Mouse (Mus musculus) limb, embryonic 11.5 days (tissue): ENCODE measurements at regions not wholly inside any gene's neighbourhood (a gene's known extent, or its start where the extent isn't known, plus 50 kb on each side); places are given as distances from the start of the nearest gene placed in this dataset.

ENCODE experiments used
- ATAC-seq: fragments of 200-750 bp; cut with Nextera tagmentation; 2 replicates; pipeline ENCODE4 v1.8.0; 2017; ENCODE audit warnings: low read depth; ENCODE audit not compliant: insufficient number of reproducible peaks, low FRiP score, low TSS enrichment
- DNase-seq: peaks from one replicate; pipeline ENCODE4 v3.0.0-alpha.2; 2015; ENCODE audit warnings: low spot score
- H3K27ac ChIP-seq: fragments of 300-500 bp; sonication (generic); replicated peaks from 2 replicates; pipeline ENCODE4 v1.5.1; 2014; ENCODE audit warnings: low read depth, mild to moderate bottlenecking, low read length
- H3K27me3 ChIP-seq: fragments of 300-500 bp; sonication (generic); 2 replicates; pipeline ENCODE4 v1.6.1; 2014; ENCODE audit warnings: mild to moderate bottlenecking, low read length, mixed read lengths; ENCODE audit not compliant: control insufficient read depth, insufficient read depth
- H3K36me3 ChIP-seq: fragments of 300-500 bp; sonication (generic); 2 replicates; pipeline ENCODE4 v1.6.1; 2014; ENCODE audit warnings: mild to moderate bottlenecking, low read length, moderate library complexity, mixed read lengths; ENCODE audit not compliant: control insufficient read depth, insufficient read depth
- H3K4me1 ChIP-seq: fragments of 300-500 bp; sonication (generic); 2 replicates; pipeline ENCODE4 v1.6.1; 2014; ENCODE audit warnings: low read length, mixed read lengths; ENCODE audit not compliant: control insufficient read depth, insufficient read depth
- H3K4me2 ChIP-seq: fragments of 300-500 bp; sonication (generic); 2 replicates; pipeline ENCODE4 v1.6.1; 2014; ENCODE audit warnings: low read depth, mild to moderate bottlenecking, moderate library complexity; ENCODE audit not compliant: severe bottlenecking
- H3K4me3 ChIP-seq: fragments of 300-500 bp; sonication (generic); 2 replicates; pipeline ENCODE4 v1.5.1; 2014; ENCODE audit warnings: low read depth, low read length
- H3K9ac ChIP-seq: fragments of 300-500 bp; sonication (generic); 2 replicates; pipeline ENCODE4 v1.6.1; 2014; ENCODE audit warnings: mild to moderate bottlenecking, low read length
- H3K9me3 ChIP-seq: fragments of 300-500 bp; sonication (generic); 2 replicates; pipeline ENCODE4 v1.6.1; 2016; ENCODE audit warnings: low read length; ENCODE audit not compliant: control insufficient read depth
- WGBS: fragments of 180-500 bp; shearing (Covaris S2); extraction: QIAGEN DNeasy Blood & Tissue Kit; methylation state at CpG from one replicate; pipeline ENCODE4 v1.1.7; 2014; 5-methylcytosine and 5-hydroxymethylcytosine counted together

DNA sequence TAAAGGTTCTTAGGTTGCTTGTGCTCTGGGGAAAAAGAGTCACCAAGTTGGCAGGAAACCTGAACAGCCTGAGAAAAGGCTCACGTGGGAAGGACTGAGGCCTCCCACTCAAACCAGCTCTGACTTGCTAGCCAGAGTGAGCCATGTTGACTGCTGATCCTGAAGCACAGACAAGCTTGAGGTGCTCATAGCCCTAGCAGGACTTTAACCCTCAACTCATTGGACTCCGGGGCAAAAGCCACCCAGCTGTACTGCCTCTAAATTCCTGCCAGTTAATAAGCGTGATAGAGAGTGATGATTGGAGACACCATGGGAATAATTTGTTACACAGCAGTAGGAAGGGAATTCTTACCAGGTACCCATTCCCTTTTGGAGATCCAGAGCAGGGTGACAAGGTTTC lies 230.7 kb upstream of the Fermt1 start:
- Histone ChIP-seq H3K4me3 (no peak overlapping the region), H3K27me3 (no peaks in the 10 kb centered on the region), H3K9me3 (no peaks in the 10 kb centered on the region), H3K9ac (no peak overlapping the region), H3K4me2 (no peak overlapping the region), H3K27ac (no peak overlapping the region), H3K36me3 (no peaks in the 10 kb centered on the region), H3K4me1 (no peaks in the 10 kb centered on the region)
- no peak for DNase-seq
- 78% methylated on average over 3 of the region's 3 CpGs for WGBS
- no peak for ATAC-seq

DNA sequence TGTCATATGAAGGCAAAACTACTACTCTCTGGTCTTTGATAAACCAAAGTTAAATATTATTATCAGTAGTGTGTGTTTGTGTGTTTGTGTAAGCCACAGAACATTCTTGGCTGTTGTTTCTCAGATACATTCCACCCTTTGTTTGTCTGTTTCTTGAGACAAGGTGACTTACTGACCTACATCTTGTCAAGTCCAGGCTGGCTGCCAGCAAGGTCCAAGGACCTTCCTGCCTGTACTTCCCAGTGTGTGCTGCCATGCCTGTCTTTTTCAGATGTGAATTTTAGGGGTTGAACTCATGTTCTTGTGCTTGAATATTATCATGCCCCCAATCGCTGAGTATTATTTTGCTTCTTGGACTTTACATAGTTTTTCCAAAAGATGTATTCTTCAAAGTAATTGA lies 235.5 kb upstream of the Fermt1 start:
- 95% methylated on average over 1 of the region's 1 CpGs for WGBS
- ATAC-seq: no peak

DNA sequence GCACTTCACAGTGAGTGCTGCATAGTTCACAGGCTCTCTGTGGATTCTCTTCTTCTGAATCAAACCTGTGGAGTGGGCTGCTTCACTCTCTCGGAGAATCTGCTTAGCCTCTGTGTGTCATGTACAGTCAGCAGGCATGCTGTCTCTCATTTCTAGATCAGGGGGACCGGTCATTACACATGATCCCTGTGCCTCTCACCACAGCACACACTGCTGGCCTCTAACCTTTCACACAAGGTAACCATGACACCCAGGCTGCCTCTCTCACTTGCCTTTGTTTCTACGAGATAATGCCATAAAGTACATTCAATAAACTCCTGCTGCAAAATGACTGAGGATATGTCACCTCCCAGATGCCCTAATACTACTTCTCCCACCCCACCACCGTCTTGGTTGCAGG lies 237.2 kb upstream of the Fermt1 start:
- Histone ChIP-seq H3K27me3 (no peaks in the 10 kb centered on the region), H3K27ac (no peak overlapping the region), H3K4me1 (no peaks in the 10 kb centered on the region), H3K36me3 (no peaks in the 10 kb centered on the region), H3K4me3 (no peak overlapping the region), H3K4me2 (no peak overlapping the region), H3K9me3 (no peaks in the 10 kb centered on the region), H3K9ac (no peak overlapping the region)
- DNase-seq (no peak), ATAC-seq (no peak)
- WGBS: 76% methylated on average over 4 of the region's 4 CpGs

More for the DNA sequence above, 235.5 kb upstream of the Fermt1 start:
- Histone ChIP-seq H3K4me3 (no peak overlapping the region), H3K9ac (no peak overlapping the region), H3K27me3 (no peaks in the 10 kb centered on the region), H3K4me1 (no peaks in the 10 kb centered on the region), H3K4me2 (no peak overlapping the region), H3K36me3 (no peaks in the 10 kb centered on the region), H3K9me3 (no peaks in the 10 kb centered on the region), H3K27ac (no peak overlapping the region)
- no peak for DNase-seq

DNA sequence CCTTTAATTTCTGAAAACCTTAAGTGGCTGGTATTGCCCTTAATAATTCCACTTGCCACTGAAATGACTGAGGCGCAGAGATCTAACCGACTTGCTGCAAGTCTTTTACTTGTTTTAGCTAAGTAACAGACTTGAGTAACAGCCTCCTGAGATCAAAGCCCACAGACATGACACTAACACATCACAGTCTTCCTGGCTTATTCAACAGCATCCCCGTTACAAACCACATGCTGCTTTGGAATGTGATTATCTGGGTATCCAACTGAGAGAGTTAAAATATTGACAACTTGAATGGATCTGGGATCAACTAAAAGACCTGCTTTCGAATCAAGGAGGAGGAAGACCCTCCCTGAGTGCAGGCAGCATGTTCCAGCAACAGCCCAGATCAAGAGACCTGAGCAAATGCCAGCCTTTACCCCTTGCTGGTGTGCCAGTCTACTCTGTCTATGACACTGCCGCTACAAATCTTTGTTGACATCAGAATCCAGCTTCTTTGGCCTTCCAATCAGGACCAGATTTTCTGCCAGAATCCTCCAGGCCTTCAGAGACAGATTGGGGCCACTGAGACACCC lies 258.7 kb upstream of the Fermt1 start:
- H3K4me1 ChIP-seq: no peaks in the 10 kb centered on the region
- H3K4me2 ChIP-seq: no peak overlapping the region
- H3K9me3 ChIP-seq: no peaks in the 10 kb centered on the region
- H3K27ac ChIP-seq: no peak overlapping the region
- DNase-seq (peak; percentile 9), ATAC-seq (no peak)
- 26% methylated on average over 5 of the region's 5 CpGs for WGBS
- no peak overlapping the region for H3K9ac ChIP-seq
- no peaks in the 10 kb centered on the region for H3K27me3 ChIP-seq
- no peaks in the 10 kb centered on the region for H3K36me3 ChIP-seq
- no peak overlapping the region for H3K4me3 ChIP-seq

DNA sequence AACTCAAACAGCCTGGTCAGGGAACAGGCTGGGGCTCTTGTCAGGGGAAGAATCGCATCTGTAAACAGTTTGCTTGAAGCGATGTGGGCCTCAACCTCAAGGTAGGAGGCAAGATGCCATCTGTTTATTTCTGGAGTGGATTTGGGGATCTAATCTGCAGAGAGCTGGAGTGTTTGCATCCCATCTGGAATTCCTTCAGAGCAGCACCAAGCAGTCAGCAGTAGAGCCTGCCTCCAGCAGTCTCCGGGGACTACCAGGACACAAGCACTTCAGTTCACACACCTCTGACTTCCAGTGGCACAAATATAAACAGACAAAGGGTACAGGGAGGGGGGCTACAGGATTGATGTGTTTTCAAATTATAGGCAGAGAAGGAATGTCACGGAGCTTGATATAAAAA lies 262.8 kb upstream of the Fermt1 start:
- WGBS: 37% methylated on average over 4 of the region's 4 CpGs
- Histone ChIP-seq H3K36me3 (no peaks in the 10 kb centered on the region), H3K4me1 (no peaks in the 10 kb centered on the region), H3K9ac (no peak overlapping the region), H3K27ac (no peak overlapping the region), H3K4me2 (no peak overlapping the region), H3K27me3 (no peaks in the 10 kb centered on the region), H3K4me3 (no peak overlapping the region), H3K9me3 (no peaks in the 10 kb centered on the region)
- ATAC-seq (no peak), DNase-seq (peak; percentile 22)

DNA sequence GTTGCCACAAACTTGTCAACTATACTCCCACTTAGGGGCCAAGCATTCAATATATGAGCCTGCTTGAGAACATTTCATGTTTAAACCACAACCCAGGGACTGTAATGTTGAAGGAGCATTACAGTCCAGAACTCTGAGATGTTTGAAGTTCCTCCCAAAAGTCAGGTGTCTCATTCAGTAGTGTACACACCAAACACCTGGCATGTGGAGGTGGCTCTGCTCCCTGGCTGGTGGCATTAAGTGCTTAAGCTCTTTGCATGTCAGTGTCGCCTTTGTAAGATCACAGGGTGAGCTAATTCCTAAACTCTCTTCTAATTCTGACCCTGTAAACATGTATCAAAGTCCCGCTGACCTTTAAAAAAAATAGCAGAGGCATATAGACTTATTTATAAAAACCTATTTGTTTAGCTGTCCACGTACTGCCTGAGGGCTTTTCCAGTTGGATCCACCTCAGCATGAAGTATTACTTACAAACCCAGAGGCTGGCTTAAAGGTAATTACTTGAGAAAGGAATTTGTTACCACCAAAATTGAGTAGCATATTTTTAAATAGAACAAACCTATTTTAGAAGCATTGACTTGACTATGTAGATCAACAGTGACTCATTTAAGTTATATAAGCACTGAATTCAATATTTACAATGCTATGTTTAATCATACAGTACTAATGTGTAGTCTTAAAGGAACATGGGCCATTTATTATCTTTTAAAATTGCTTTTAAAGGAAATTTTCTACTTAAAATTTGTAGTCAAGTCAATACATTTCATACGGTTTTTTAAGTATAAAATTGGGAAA lies 276.3 kb upstream of the Fermt1 start:
- no peak overlapping the region for H3K4me3 ChIP-seq
- 76% methylated on average over 4 of the region's 4 CpGs for WGBS
- no peaks in the 10 kb centered on the region for H3K4me1 ChIP-seq
- H3K9ac ChIP-seq: no peak overlapping the region
- H3K9me3 ChIP-seq: no peaks in the 10 kb centered on the region
- no peaks in the 10 kb centered on the region for H3K36me3 ChIP-seq
- no peak for DNase-seq
- no peak for ATAC-seq
- no peak overlapping the region for H3K27ac ChIP-seq
- no peak overlapping the region for H3K4me2 ChIP-seq
- H3K27me3 ChIP-seq: no peaks in the 10 kb centered on the region

DNA sequence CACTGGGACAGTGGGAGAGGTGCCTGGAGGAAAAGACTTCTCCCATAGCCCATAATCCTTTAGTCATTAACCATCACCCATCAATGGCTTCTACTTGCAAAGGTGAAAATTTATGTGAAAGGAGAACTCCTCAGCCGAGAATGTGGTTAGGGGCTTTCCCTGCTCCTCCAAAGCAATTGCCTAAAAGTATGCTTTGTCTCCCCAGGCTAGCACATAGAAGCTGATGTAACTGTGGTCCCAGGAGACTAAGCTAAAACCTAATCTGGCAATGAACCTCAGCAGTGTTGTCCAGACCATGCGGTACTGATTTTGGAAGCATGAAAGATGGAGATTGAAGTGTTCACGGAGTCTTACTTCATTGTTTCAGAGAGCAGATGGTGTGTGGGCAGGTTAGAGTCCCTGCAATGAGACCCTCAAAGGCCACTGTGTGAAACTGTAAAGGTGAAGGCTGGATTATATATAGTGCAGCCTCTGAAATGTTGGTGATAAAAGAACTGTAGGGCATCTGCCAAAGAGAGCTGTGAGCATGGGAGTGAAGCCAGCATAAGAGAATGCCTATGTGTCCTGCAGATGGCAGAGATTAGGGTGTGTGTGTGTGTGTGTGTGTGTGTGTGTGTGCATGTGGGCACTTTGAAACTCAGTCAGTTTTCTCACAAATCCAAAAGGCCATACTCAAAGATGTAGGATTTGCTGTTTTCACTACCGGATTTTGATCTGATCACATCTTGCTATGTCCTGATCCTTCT lies 289.6 kb upstream of the Fermt1 start:
- ATAC-seq: no peak
- 81% methylated on average over 4 of the region's 4 CpGs for WGBS
- DNase-seq: no peak
- Histone ChIP-seq H3K27me3 (no peaks in the 10 kb centered on the region), H3K36me3 (no peaks in the 10 kb centered on the region), H3K27ac (no peak overlapping the region), H3K4me3 (no peak overlapping the region), H3K4me1 (no peaks in the 10 kb centered on the region), H3K4me2 (no peak overlapping the region), H3K9me3 (no peaks in the 10 kb centered on the region), H3K9ac (no peak overlapping the region)

DNA sequence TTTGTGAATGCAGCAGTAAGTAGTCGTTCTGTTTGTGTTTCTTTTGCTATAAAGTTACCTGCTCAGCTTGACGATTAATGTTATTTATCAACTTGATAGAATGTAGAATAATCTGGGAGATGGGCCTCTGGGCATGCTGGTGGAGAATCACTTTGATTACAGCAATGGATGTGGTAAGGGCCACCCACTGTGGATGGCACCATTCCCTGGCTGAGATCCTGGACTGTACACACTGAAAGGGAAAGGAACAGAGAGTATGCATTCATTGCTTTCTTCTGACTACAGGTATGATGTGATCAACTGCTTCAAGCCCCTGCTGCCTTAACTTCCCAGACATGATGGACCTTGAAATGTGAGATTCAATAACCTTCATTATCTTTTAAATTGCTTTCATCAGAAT lies 299.8 kb upstream of the Bmp2 start:
- ATAC-seq: no peak
- no peak for DNase-seq
- H3K9me3 ChIP-seq: no peaks in the 10 kb centered on the region
- H3K4me1 ChIP-seq: no peaks in the 10 kb centered on the region
- no peaks in the 10 kb centered on the region for H3K36me3 ChIP-seq
- 88% methylated on average over 2 of the region's 2 CpGs for WGBS
- H3K27ac ChIP-seq: no peak overlapping the region
- H3K4me2 ChIP-seq: no peak overlapping the region
- H3K9ac ChIP-seq: no peak overlapping the region
- no peak overlapping the region for H3K4me3 ChIP-seq
- H3K27me3 ChIP-seq: no peaks in the 10 kb centered on the region
